Mouse (Mus musculus): ENCODE measurements around the gene Lbp. TPM values are rescaled to one million over a fixed set of nuclear protein-coding genes. Genes with fewer than 3 reads are reported as not detected.

Lbp gene
- total and polyA plus RNA-seq, 3 experiments: 5.0 to 22.4 (median 6.4) TPM

GRCm38 (mm10) chr2:158324531-158325190 lies 18.4 kb downstream of the Lbp start:
- Histone ChIP-seq H3K4me1 (ENCODE audit: control insufficient read depth, insufficient read depth, low read length) (no peaks in the 10 kb centered on the region), H3K79me2 (replicated peaks; ENCODE audit: control insufficient read depth, insufficient read depth, low read length) (no peaks in the 10 kb centered on the region), H3K9ac (ENCODE audit: low read depth, low read length) (no peak overlapping the region), H3K36me3 (ENCODE audit: control insufficient read depth, insufficient read depth, low read length) (no peaks in the 10 kb centered on the region), H3K4me3 (no peak overlapping the region), H3K27ac (no peak overlapping the region), H3K27me3 (ENCODE audit: control insufficient read depth, insufficient read depth, low read length) (no peaks in the 10 kb centered on the region)
- WGBS: 66% methylated on average over 10 of the region's 10 CpGs
- intact Hi-C loops (cut with DNase I): no loop called here
- DNase-seq: no peak
- no peak for TF ChIP-seq POLR2A (IDR thresholded peaks at IDR 0.05; ENCODE audit: insufficient read depth, low read depth, low read length)
- no peak for TF ChIP-seq EP300 (IDR thresholded peaks at IDR 0.05; ENCODE audit: insufficient read depth, low read depth, low read length)
- TF ChIP-seq CTCF (IDR thresholded peaks at IDR 0.05): no peak

GRCm38 (mm10) chr2:158325609-158326008 lies 19.3 kb downstream of the Lbp start:
- no peak for DNase-seq
- Histone ChIP-seq H3K27me3 (ENCODE audit: control insufficient read depth, insufficient read depth, low read length) (no peaks in the 10 kb centered on the region), H3K4me1 (ENCODE audit: control insufficient read depth, insufficient read depth, low read length) (no peaks in the 10 kb centered on the region), H3K36me3 (ENCODE audit: control insufficient read depth, insufficient read depth, low read length) (no peaks in the 10 kb centered on the region), H3K27ac (no peak overlapping the region), H3K4me3 (no peak overlapping the region), H3K79me2 (replicated peaks; ENCODE audit: control insufficient read depth, insufficient read depth, low read length) (no peaks in the 10 kb centered on the region), H3K9ac (ENCODE audit: low read depth, low read length) (no peak overlapping the region)
- no peak for TF ChIP-seq POLR2A (IDR thresholded peaks at IDR 0.05; ENCODE audit: insufficient read depth, low read depth, low read length)
- TF ChIP-seq CTCF (IDR thresholded peaks at IDR 0.05): no peak
- no peak for TF ChIP-seq EP300 (IDR thresholded peaks at IDR 0.05; ENCODE audit: insufficient read depth, low read depth, low read length)
- intact Hi-C loops (cut with DNase I): no loop called here
- WGBS: 89% methylated on average over 8 of the region's 8 CpGs

- intact Hi-C loops (cut with DNase I): no loop called here
- Histone ChIP-seq H3K4me3 (no peak overlapping the region), H3K9ac (ENCODE audit: low read depth, low read length) (no peak overlapping the region), H3K79me2 (replicated peaks; ENCODE audit: control insufficient read depth, insufficient read depth, low read length) (no peaks in the 10 kb centered on the region), H3K36me3 (ENCODE audit: control insufficient read depth, insufficient read depth, low read length) (no peaks in the 10 kb centered on the region), H3K4me1 (ENCODE audit: control insufficient read depth, insufficient read depth, low read length) (no peaks in the 10 kb centered on the region), H3K27me3 (ENCODE audit: control insufficient read depth, insufficient read depth, low read length) (no peaks in the 10 kb centered on the region), H3K27ac (no peak overlapping the region)
- TF ChIP-seq EP300 (IDR thresholded peaks at IDR 0.05; ENCODE audit: insufficient read depth, low read depth, low read length): no peak
- TF ChIP-seq POLR2A (IDR thresholded peaks at IDR 0.05; ENCODE audit: insufficient read depth, low read depth, low read length): no peak
- no peak for TF ChIP-seq CTCF (IDR thresholded peaks at IDR 0.05)
- WGBS: 85% methylated on average over 13 of the region's 13 CpGs
- DNase-seq: no peak
Observed at GRCm38 (mm10) chr2:158334356-158334755, 28.1 kb downstream of the Lbp start.

GRCm38 (mm10) chr2:158337698-158338097 lies 31.4 kb downstream of the Lbp start:
- 75% methylated on average over 10 of the region's 10 CpGs for WGBS
- Histone ChIP-seq H3K36me3 (ENCODE audit: control insufficient read depth, insufficient read depth, low read length) (no peaks in the 10 kb centered on the region), H3K27ac (no peak overlapping the region), H3K4me1 (ENCODE audit: control insufficient read depth, insufficient read depth, low read length) (no peaks in the 10 kb centered on the region), H3K9ac (ENCODE audit: low read depth, low read length) (no peak overlapping the region), H3K4me3 (no peak overlapping the region), H3K79me2 (replicated peaks; ENCODE audit: control insufficient read depth, insufficient read depth, low read length) (no peaks in the 10 kb centered on the region), H3K27me3 (ENCODE audit: control insufficient read depth, insufficient read depth, low read length) (no peaks in the 10 kb centered on the region)
- no peak for DNase-seq
- intact Hi-C loops (cut with DNase I): loop anchor here (2.0 kb wide), 1 partner anchor 111 kb away; no protein-coding TSS in a partner anchor
- TF ChIP-seq POLR2A (IDR thresholded peaks at IDR 0.05; ENCODE audit: insufficient read depth, low read depth, low read length) (no peak), CTCF (IDR thresholded peaks at IDR 0.05) (no peak), EP300 (IDR thresholded peaks at IDR 0.05; ENCODE audit: insufficient read depth, low read depth, low read length) (no peak)

- 32% methylated on average over 11 of the region's 11 CpGs for WGBS
- Histone ChIP-seq H3K27ac (no peak overlapping the region), H3K36me3 (ENCODE audit: control insufficient read depth, insufficient read depth, low read length) (no peaks in the 10 kb centered on the region), H3K27me3 (ENCODE audit: control insufficient read depth, insufficient read depth, low read length) (no peaks in the 10 kb centered on the region), H3K79me2 (replicated peaks; ENCODE audit: control insufficient read depth, insufficient read depth, low read length) (no peaks in the 10 kb centered on the region), H3K9ac (ENCODE audit: low read depth, low read length) (no peak overlapping the region), H3K4me3 (no peak overlapping the region), H3K4me1 (ENCODE audit: control insufficient read depth, insufficient read depth, low read length) (no peaks in the 10 kb centered on the region)
- TF ChIP-seq EP300 (IDR thresholded peaks at IDR 0.05; ENCODE audit: insufficient read depth, low read depth, low read length) (peak; percentile 55; the same call in 1 of the 2 replicates), POLR2A (IDR thresholded peaks at IDR 0.05; ENCODE audit: insufficient read depth, low read depth, low read length) (no peak), CTCF (IDR thresholded peaks at IDR 0.05) (peak; percentile 94)
- DNase-seq: peak; percentile 15 to 61
- intact Hi-C loops (cut with DNase I): loop anchor here (2.0 to 10.0 kb wide), 3 partner anchors 113 to 735 kb away; no protein-coding TSS in a partner anchor
Observed at GRCm38 (mm10) chr2:158339948-158340564, 33.8 kb downstream of the Lbp start.

- Histone ChIP-seq H3K4me1 (ENCODE audit: control insufficient read depth, insufficient read depth, low read length) (no peaks in the 10 kb centered on the region), H3K36me3 (ENCODE audit: control insufficient read depth, insufficient read depth, low read length) (no peaks in the 10 kb centered on the region), H3K79me2 (replicated peaks; ENCODE audit: control insufficient read depth, insufficient read depth, low read length) (no peaks in the 10 kb centered on the region), H3K27me3 (ENCODE audit: control insufficient read depth, insufficient read depth, low read length) (no peaks in the 10 kb centered on the region), H3K4me3 (no peak overlapping the region), H3K9ac (ENCODE audit: low read depth, low read length) (no peak overlapping the region), H3K27ac (no peak overlapping the region)
- 65% methylated on average over 2 of the region's 2 CpGs for WGBS
- DNase-seq: no peak
- no peak for TF ChIP-seq EP300 (IDR thresholded peaks at IDR 0.05; ENCODE audit: insufficient read depth, low read depth, low read length)
- TF ChIP-seq CTCF (IDR thresholded peaks at IDR 0.05): no peak
- no peak for TF ChIP-seq POLR2A (IDR thresholded peaks at IDR 0.05; ENCODE audit: insufficient read depth, low read depth, low read length)
- intact Hi-C loops (cut with DNase I): loop anchor here (10.0 kb wide), 2 partner anchors 297 to 737 kb away; no protein-coding TSS in a partner anchor
Observed at GRCm38 (mm10) chr2:158341324-158341723, 35.0 kb downstream of the Lbp start.
